Mouse (Mus musculus): ENCODE data around the gene Scg2.

DNA sequence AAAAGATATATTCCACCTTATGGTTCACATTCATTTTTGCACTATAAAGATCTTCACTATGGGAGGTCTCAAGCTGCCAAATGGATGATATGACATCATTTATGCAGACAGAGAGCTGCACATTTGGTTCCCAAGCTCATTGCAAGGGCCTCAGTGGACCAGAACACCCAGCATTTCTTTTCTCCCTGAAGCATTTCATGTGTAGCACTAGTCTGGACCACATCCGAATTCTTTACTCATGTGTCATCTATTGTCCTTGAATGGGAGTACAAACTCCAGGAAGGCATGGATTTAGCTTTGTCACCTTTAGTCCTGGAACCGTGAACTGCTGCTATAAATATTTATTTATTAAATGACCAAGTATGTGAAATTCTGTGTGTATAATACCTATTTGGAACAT lies 30.9 kb upstream of the Scg2 start:
- TF ChIP-seq CTCF (IDR thresholded peaks at IDR 0.05; ENCODE audit: borderline replicate concordance, control insufficient read depth, extremely low read depth, insufficient read depth, low read length, poor library complexity) (no peak), POLR2A (IDR thresholded peaks at IDR 0.05; ENCODE audit: control insufficient read depth, extremely low read depth, insufficient read depth, low read length, poor library complexity) (no peak)

All from thymus, adult 2 months (tissue).